Mouse (Mus musculus): ENCODE results near the gene Rheb. TPM values are rescaled to one million over a fixed set of nuclear protein-coding genes. Genes with fewer than 3 reads are reported as not detected.
A peak's percentile ranks its signal among the peaks of the same experiment; 100 is the strongest.
"Not testable (repeated sequence)": the region's sequence is repeated elsewhere in the genome, so short reads cannot be mapped to it uniquely, and the experiment has no call there.

Rheb gene
- polyA plus RNA-seq, 1 experiment from 2014 or later: 227 TPM

DNA sequence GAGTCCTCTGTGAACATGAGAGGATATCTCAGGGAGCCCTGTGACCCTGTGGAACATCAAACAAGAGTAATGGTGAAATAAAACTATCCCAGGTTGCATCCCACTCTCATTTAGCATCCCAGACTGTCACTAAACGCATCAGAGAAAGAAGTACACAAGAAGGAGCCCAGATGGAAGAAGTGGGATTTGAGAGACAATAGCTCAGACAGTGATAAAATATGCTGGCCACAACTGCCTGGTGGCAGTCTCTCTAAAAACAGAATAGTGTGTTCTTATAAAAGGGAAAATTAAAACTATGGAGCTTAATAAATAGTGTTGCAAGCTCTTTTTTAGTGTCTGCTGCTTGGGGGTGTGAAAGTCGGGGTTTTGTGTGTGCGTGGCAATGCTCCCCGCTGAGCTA lies 59.5 kb downstream of the Rheb start:
- H3K9me3 ChIP-seq (replicated peaks; ENCODE audit: control insufficient read depth, low read length): peaks cover 3% of the 10 kb centered on the region; the same call in 1 of the 2 replicates
- no peak overlapping the region for H3K4me3 ChIP-seq (replicated peaks; ENCODE audit: low read length)
- H3K27me3 ChIP-seq (ENCODE audit: control insufficient read depth, insufficient read depth, low read length): no peaks in the 10 kb centered on the region
- 85% methylated on average over 4 of the region's 4 CpGs for WGBS
- H3K4me2 ChIP-seq (ENCODE audit: low read depth, low read length): no peak overlapping the region
- no peak overlapping the region for H3K27ac ChIP-seq (ENCODE audit: low read length)
- no peaks in the 10 kb centered on the region for H3K36me3 ChIP-seq (ENCODE audit: control insufficient read depth, insufficient read depth, low read length)
- 0 out of 2 replicates have a peak, but pooled peaks cover 3% of the 10 kb centered on the region for H3K4me1 ChIP-seq (ENCODE audit: control insufficient read depth, insufficient read depth, low read length)
- no peak for ATAC-seq (ENCODE audit: insufficient read depth, low FRiP score)
- H3K9ac ChIP-seq (ENCODE audit: low read length): no peak overlapping the region

DNA sequence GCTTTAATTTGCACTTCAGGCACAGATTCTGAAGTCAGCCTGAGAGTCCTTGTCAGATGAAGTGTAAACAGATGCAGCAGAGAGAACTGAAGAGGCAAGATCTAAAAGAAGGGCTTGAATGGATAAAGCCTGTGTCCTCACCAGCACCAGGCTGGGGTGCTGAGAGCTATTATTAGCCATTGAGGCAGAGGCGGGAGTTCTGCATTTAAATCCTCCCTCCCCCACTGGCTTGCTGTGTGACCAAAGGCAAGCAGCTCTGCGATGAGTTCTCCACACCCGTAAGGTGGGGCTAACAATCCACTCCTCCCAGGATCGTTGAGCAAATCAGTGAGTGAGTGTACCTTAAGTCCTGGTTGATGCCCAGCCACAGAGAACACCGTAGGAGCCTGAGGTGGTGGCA lies 61.4 kb downstream of the Rheb start:
- H3K27me3 ChIP-seq (ENCODE audit: control insufficient read depth, insufficient read depth, low read length): no peaks in the 10 kb centered on the region
- ATAC-seq (ENCODE audit: insufficient read depth, low FRiP score): no peak
- H3K4me2 ChIP-seq (ENCODE audit: low read depth, low read length): no peak overlapping the region
- no peak overlapping the region for H3K9ac ChIP-seq (ENCODE audit: low read length)
- H3K4me1 ChIP-seq (ENCODE audit: control insufficient read depth, insufficient read depth, low read length): 0 out of 2 replicates have a peak, but pooled peaks cover 3% of the 10 kb centered on the region
- 30% methylated on average over 5 of the region's 5 CpGs for WGBS
- no peak overlapping the region for H3K4me3 ChIP-seq (replicated peaks; ENCODE audit: low read length)
- no peak overlapping the region for H3K27ac ChIP-seq (ENCODE audit: low read length)
- H3K9me3 ChIP-seq (replicated peaks; ENCODE audit: control insufficient read depth, low read length): peaks cover 3% of the 10 kb centered on the region; the same call in 1 of the 2 replicates
- no peaks in the 10 kb centered on the region for H3K36me3 ChIP-seq (ENCODE audit: control insufficient read depth, insufficient read depth, low read length)

DNA sequence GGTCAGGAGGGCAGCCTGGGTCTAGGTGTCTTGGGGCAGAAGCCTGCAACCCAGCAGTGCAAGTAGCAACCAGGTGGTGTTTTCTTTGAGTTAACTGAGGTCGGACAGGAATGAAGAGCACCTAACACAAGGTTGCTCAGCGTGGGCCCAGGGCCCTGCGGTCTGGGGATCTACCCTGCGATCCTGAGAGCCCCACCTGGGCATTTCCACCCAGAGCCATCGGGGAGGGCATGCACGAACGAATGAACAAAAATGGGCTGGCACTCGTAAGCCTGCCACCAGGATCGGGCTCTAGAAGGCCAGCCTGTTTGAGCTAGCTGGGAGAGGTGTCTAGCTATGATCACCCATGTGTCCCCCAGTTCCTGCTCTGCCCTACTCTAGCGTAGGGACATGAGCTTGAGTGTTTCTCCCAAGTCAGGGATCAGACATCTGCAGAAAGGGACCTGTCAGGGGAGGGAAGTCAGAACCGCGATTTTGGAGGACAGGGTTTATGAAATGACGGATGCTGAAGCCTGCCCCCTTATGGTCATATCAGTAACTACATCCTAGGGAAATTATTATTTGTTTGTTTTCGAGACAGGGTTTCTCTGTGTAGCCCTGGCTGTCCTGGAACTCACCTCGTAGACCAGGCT lies 62.4 kb downstream of the Rheb start:
- Histone ChIP-seq H3K27ac (ENCODE audit: low read length) (no peak overlapping the region), H3K36me3 (ENCODE audit: control insufficient read depth, insufficient read depth, low read length) (no peaks in the 10 kb centered on the region), H3K9ac (ENCODE audit: low read length) (no peak overlapping the region), H3K9me3 (replicated peaks; ENCODE audit: control insufficient read depth, low read length) (no peaks in the 10 kb centered on the region), H3K4me2 (ENCODE audit: low read depth, low read length) (no peak overlapping the region), H3K4me3 (replicated peaks; ENCODE audit: low read length) (no peak overlapping the region), H3K27me3 (ENCODE audit: control insufficient read depth, insufficient read depth, low read length) (no peaks in the 10 kb centered on the region), H3K4me1 (ENCODE audit: control insufficient read depth, insufficient read depth, low read length) (0 out of 2 replicates have a peak, but pooled peaks cover 3% of the 10 kb centered on the region)
- ATAC-seq (ENCODE audit: insufficient read depth, low FRiP score): no peak
- 53% methylated on average over 15 of the region's 15 CpGs for WGBS

DNA sequence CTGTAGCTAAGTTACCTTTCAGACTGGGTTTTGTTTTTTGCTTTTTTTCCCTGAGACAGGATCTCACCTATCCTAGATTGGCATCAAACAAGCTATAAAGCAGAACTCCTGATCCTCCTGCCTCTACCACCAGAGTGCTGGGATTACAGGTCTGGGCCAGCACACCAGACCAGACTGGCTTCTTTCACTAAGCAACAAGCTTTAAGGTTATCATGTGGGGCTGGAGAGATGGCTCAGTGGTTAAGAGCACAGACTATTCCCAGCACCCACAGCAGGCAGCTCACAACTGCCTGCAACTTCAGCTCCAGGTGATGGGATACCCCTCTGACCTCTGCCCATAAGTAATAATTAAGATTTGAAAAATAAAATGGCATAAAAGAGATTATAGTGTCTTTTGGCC lies 63.1 kb downstream of the Rheb start:
- H3K4me1 ChIP-seq (ENCODE audit: control insufficient read depth, insufficient read depth, low read length): 0 out of 2 replicates have a peak, but pooled peaks cover 3% of the 10 kb centered on the region
- ATAC-seq (ENCODE audit: insufficient read depth, low FRiP score): no peak

DNA sequence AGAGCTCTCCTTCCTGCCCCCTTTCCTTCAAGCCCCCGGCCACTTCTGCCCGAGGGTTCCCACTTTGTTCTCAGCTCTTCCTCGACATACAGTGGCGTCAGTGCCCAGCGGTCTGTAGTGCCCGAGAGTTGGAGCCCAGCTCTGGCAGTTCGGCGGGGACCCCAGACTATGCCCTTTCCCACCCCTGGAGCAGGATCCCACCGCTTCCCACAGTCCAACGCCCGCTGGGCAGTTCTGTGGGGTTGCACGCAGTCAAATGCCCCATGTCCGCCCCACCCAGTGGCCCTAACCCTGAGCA lies 63.6 kb downstream of the Rheb start:
- no peak overlapping the region for H3K27ac ChIP-seq (ENCODE audit: low read length)
- H3K4me3 ChIP-seq (replicated peaks; ENCODE audit: low read length): no peak overlapping the region
- H3K27me3 ChIP-seq (ENCODE audit: control insufficient read depth, insufficient read depth, low read length): no peaks in the 10 kb centered on the region
- no peak overlapping the region for H3K9ac ChIP-seq (ENCODE audit: low read length)
- H3K4me2 ChIP-seq (ENCODE audit: low read depth, low read length): 0 out of 2 replicates have a peak overlapping the region, but pooled peaks have one; percentile 12
- 51% methylated on average over 13 of the region's 13 CpGs for whole genome bisulfite sequencing
- ATAC-seq (ENCODE audit: insufficient read depth, low FRiP score): no peak
- H3K9me3 ChIP-seq (replicated peaks; ENCODE audit: control insufficient read depth, low read length): no peaks in the 10 kb centered on the region
- H3K4me1 ChIP-seq (ENCODE audit: control insufficient read depth, insufficient read depth, low read length): 0 out of 2 replicates have a peak, but pooled peaks cover 3% of the 10 kb centered on the region
- no peaks in the 10 kb centered on the region for H3K36me3 ChIP-seq (ENCODE audit: control insufficient read depth, insufficient read depth, low read length)

More for the DNA sequence above, 63.1 kb downstream of the Rheb start:
- Histone ChIP-seq H3K27me3 (ENCODE audit: control insufficient read depth, insufficient read depth, low read length) (no peaks in the 10 kb centered on the region), H3K27ac (ENCODE audit: low read length) (no peak overlapping the region), H3K4me2 (ENCODE audit: low read depth, low read length) (no peak overlapping the region), H3K9ac (ENCODE audit: low read length) (no peak overlapping the region), H3K9me3 (replicated peaks; ENCODE audit: control insufficient read depth, low read length) (no peaks in the 10 kb centered on the region), H3K4me3 (replicated peaks; ENCODE audit: low read length) (no peak overlapping the region), H3K36me3 (ENCODE audit: control insufficient read depth, insufficient read depth, low read length) (no peaks in the 10 kb centered on the region)

DNA sequence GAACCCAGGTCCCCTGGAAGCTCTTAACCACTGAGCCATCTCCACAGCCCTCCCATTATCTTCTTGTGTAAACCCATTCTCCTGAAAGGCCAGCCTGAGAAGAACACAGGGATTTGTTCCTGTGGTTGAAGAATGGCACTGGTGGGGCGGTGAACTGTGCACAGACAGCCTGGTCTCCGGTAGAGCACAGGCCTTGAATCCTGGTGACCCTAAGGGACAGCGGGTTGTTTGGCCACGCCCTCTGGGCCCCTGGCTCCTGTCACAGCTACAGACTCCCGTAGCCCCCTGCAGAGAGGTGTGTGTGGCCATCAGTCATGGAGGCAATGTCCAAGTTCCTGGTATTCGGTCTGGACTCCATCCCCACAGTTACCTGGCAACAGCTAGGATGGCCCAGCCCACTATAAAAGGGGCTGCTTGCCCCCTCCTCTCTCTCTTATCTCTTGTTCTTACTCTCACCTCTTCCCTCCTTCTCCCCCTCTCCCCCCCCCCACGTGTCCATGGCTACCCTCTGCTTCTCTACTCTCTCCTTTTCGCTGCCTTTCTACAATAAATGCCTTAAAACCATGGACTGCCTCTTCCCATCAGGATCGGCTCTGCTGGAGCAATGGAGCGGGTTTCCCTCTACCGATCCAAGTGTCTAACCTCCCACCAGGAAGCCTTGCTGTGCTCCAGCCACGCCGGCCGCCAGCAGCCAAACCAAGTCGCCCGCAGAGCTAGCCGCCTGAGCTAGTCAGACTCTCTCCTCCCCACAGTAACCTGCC lies 64.2 kb downstream of the Rheb start:
- no peaks in the 10 kb centered on the region for H3K9me3 ChIP-seq (replicated peaks; ENCODE audit: control insufficient read depth, low read length)
- no peaks in the 10 kb centered on the region for H3K27me3 ChIP-seq (ENCODE audit: control insufficient read depth, insufficient read depth, low read length)
- H3K4me3 ChIP-seq (replicated peaks; ENCODE audit: low read length): no peak overlapping the region
- 0 out of 2 replicates have a peak, but pooled peaks cover 3% of the 10 kb centered on the region for H3K4me1 ChIP-seq (ENCODE audit: control insufficient read depth, insufficient read depth, low read length)
- H3K9ac ChIP-seq (ENCODE audit: low read length): no peak overlapping the region
- H3K27ac ChIP-seq (ENCODE audit: low read length): no peak overlapping the region
- 25% methylated on average over 17 of the region's 17 CpGs for WGBS
- H3K36me3 ChIP-seq (ENCODE audit: control insufficient read depth, insufficient read depth, low read length): no peaks in the 10 kb centered on the region
- ATAC-seq (ENCODE audit: insufficient read depth, low FRiP score): peak; percentile 21; the same call in 1 of the 2 replicates
- 0 out of 2 replicates have a peak overlapping the region, but pooled peaks have one; percentile 12 for H3K4me2 ChIP-seq (ENCODE audit: low read depth, low read length)

DNA sequence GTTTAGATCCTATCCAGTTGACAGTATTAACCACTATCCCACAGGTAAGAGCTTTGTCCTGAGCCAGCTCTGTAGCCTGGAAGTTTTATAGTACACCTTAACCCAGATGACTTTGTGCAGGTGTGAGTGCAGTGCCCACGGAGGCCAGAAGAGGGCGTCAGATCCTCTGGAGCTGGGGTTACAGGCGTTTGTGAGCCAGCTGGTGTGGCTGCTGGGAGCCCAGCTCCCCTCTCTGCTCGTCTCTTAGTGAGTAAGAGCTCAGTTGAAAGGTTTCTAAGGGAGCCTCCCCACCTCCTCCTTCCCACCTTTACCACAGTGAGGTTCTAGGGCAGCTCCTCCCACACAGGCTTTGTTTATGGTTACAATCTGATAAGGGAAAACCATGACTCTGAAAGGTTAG lies 65.7 kb downstream of the Rheb start:
- WGBS: 58% methylated on average over 4 of the region's 4 CpGs
- no peak for ATAC-seq (ENCODE audit: insufficient read depth, low FRiP score)

DNA sequence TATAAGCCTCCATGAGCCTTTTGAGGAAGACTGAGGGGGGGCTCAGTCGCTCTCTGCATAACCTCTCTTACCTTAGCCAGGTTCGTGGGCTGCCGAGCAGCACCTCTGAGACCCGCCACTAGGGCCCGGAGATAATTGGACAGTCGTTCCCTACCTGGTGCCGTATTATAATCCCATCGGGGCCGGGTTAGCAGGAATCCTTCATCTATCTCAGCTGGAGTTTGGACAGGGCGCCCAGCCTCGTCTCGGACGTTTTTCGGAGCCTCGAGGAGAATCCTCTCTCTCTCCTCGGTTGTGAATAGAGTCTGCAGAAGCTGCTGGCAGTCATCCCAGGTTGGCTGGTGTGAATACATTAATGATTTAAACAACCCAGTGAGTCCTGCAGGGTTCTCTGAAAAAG lies 67.9 kb downstream of the Rheb start:
- ATAC-seq (ENCODE audit: insufficient read depth, low FRiP score); H3K27ac ChIP-seq (ENCODE audit: low read length); H3K4me1 ChIP-seq (ENCODE audit: control insufficient read depth, insufficient read depth, low read length); H3K36me3 ChIP-seq (ENCODE audit: control insufficient read depth, insufficient read depth, low read length); H3K4me2 ChIP-seq (ENCODE audit: low read depth, low read length); H3K27me3 ChIP-seq (ENCODE audit: control insufficient read depth, insufficient read depth, low read length); H3K9ac ChIP-seq (ENCODE audit: low read length); H3K9me3 ChIP-seq (replicated peaks; ENCODE audit: control insufficient read depth, low read length); H3K4me3 ChIP-seq (replicated peaks; ENCODE audit: low read length): not testable (repeated sequence)
- 75% methylated on average over 16 of the region's 16 CpGs for WGBS

More for the DNA sequence above, 65.7 kb downstream of the Rheb start:
- Histone ChIP-seq H3K9ac (ENCODE audit: low read length) (no peak overlapping the region), H3K27me3 (ENCODE audit: control insufficient read depth, insufficient read depth, low read length) (no peaks in the 10 kb centered on the region), H3K4me2 (ENCODE audit: low read depth, low read length) (no peak overlapping the region), H3K27ac (ENCODE audit: low read length) (no peak overlapping the region), H3K4me1 (ENCODE audit: control insufficient read depth, insufficient read depth, low read length) (0 out of 2 replicates have a peak, but pooled peaks cover 3% of the 10 kb centered on the region), H3K36me3 (ENCODE audit: control insufficient read depth, insufficient read depth, low read length) (no peaks in the 10 kb centered on the region), H3K4me3 (replicated peaks; ENCODE audit: low read length) (no peak overlapping the region), H3K9me3 (replicated peaks; ENCODE audit: control insufficient read depth, low read length) (no peaks in the 10 kb centered on the region)

DNA sequence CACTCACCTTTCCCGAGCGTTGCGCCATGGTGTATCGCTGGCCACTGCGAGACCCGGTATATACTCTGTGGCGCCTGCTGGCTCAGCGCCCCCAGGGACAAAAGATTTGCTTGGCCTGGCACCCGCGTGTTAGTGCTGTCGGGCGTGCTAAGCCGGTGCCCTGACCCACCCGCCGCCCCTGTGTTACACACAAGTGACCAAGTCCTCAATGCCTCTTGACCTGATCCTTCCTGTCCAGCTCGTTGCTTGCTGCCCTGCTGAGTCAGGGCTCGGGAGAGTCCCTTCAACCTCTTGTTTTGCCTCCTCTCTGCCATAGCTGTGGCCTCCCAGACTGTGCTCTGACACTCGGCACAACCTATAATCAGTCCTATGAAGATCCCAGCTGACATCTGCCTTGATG lies 84.6 kb downstream of the Rheb start, which contains the start of gene Crygn:
Crygn (minus strand) TSS at position 193 of the 400 bp plus-strand sequence.
- Histone ChIP-seq H3K4me2 (ENCODE audit: low read depth, low read length) (no peak within 1 kb of the TSS), H3K4me3 (replicated peaks; ENCODE audit: low read length) (no peak within 1 kb of the TSS), H3K9ac (ENCODE audit: low read length) (no peak within 1 kb of the TSS), H3K4me1 (ENCODE audit: control insufficient read depth, insufficient read depth, low read length) (no peaks in the 10 kb centered on the region), H3K36me3 (ENCODE audit: control insufficient read depth, insufficient read depth, low read length) (no peaks in the 10 kb centered on the region), H3K27ac (ENCODE audit: low read length) (no peak within 1 kb of the TSS), H3K27me3 (ENCODE audit: control insufficient read depth, insufficient read depth, low read length) (no peaks in the 10 kb centered on the region), H3K9me3 (replicated peaks; ENCODE audit: control insufficient read depth, low read length) (no peaks in the 10 kb centered on the region)
- no peak for ATAC-seq (ENCODE audit: insufficient read depth, low FRiP score)
- WGBS: 52% methylated on average over 18 of the region's 18 CpGs

All from stomach, embryonic 16.5 days (tissue).